ENCODE assay signal across 25 mouse cellular contexts in genomic region chr4:14101301-14101700, GRCm38 (mm10).
DNase-seq lines count a peak whose midpoint lies in the region; ATAC-seq and TF ChIP-seq lines count a peak whose summit lies in the region.
"Had no signal": no experiment of that assay in that cellular context is flagged by ENCODE, and none has a peak within 500 bp of the region (broad histone marks: within the 10 kb centered on the region; RNA-seq: fewer than 3 reads in every experiment).

No protein-coding gene starts in this region.

- H3K9ac ChIP-seq in hindbrain, embryonic 13.5 days = no peak overlapping the region

- no peak overlapping the region for H3K4me2 ChIP-seq in hindbrain, embryonic 13.5 days

- no peaks in the 10 kb centered on the region for H3K9me3 ChIP-seq in hindbrain, embryonic 13.5 days
- H3K9me3 ChIP-seq: G1E had no signal

- no peaks in the 10 kb centered on the region for H3K36me3 ChIP-seq in hindbrain, embryonic 13.5 days
- H3K36me3 ChIP-seq: G1E had no signal

- no peak overlapping the region for H3K4me3 ChIP-seq in embryonic fibroblast, embryonic 13.5 days (ENCODE audit: insufficient read depth, low read length)
- no peak overlapping the region for H3K4me3 ChIP-seq in hindbrain, embryonic 13.5 days

- peak overlapping the region; percentile 16; the same call in 1 of the 2 replicates for H3K27ac ChIP-seq in embryonic fibroblast, embryonic 13.5 days (ENCODE audit: insufficient read depth, low read length)
- no peak overlapping the region for H3K27ac ChIP-seq in hindbrain, embryonic 13.5 days

- ATAC-seq in Patski = no peak
- no peak for ATAC-seq in hindbrain, embryonic 13.5 days (ENCODE audit: low FRiP score)
- ATAC-seq in cerebellum, adult (ENCODE audit: insufficient number of reproducible peaks, low FRiP score, low TSS enrichment) = no peak
- ATAC-seq: activated CD4-positive, CD25-positive, alpha-beta regulatory T cell, adult 4 months; CD4-positive, CD25-positive, alpha-beta regulatory T cell, adult 4 months had no signal

- no peak for TF ChIP-seq CTCF in Patski (IDR thresholded peaks at IDR 0.05)
- no peak for TF ChIP-seq CTCF in embryonic fibroblast, embryonic 13.5 days (IDR thresholded peaks at IDR 0.05; ENCODE audit: borderline replicate concordance, insufficient read depth, low read length)

- in situ Hi-C loops in Patski (cut with MboI; ENCODE audit: low pct_unique_long_range_greater_than_20kb) = no loop called here

- no peak for TF ChIP-seq POLR2A in embryonic fibroblast, embryonic 13.5 days (IDR thresholded peaks at IDR 0.05; ENCODE audit: low read depth, low read length)

- intact Hi-C loops in heart, postnatal 14 days (cut with DNase I) = no loop called here

- peaks cover 5% of the 10 kb centered on the region for H3K4me1 ChIP-seq in embryonic fibroblast, embryonic 13.5 days (ENCODE audit: control insufficient read depth, insufficient read depth, low read length)
- H3K4me1 ChIP-seq in hindbrain, embryonic 13.5 days (replicated peaks) = peaks cover 9% of the 10 kb centered on the region

- H3K27me3 ChIP-seq in Patski = no peaks in the 10 kb centered on the region
- H3K27me3 ChIP-seq in hindbrain, embryonic 13.5 days = no peaks in the 10 kb centered on the region
- H3K27me3 ChIP-seq: CH12.LX had no signal

- CTCF ChIA-PET in Patski (lab: Charles Lee) = no interaction called here

- POLR2A ChIA-PET in Patski (lab: Charles Lee) = no interaction called here

- WGBS in hindbrain, embryonic 13.5 days = 88% methylated on average over 2 of the region's 2 CpGs

- DNase-seq in 3T3-L1 (ENCODE audit: low read depth, low spot score) (peak; percentile 56), Patski (ENCODE audit: low read depth, low spot score) (peak; percentile 10)
- peak; percentile 94 for DNase-seq in Muller cell, postnatal 12 days (ENCODE audit: inconsistent ontology term)
- no peak for DNase-seq in spleen, postnatal 36 days (ENCODE audit: low spot score in 2 of 2)
- DNase-seq in heart, postnatal 14 days = no peak
- DNase-seq: adrenal gland, adult 2 months; adrenal gland, adult 8-10 months; adrenal gland, postnatal 10 days; adrenal gland, postnatal 14 days; adrenal gland, postnatal 25 days; adrenal gland, postnatal 36 days; B cell, adult 2 months; cerebellum, adult 11 months; cerebellum, adult 11-12 months; cerebellum, adult 18-20 months; cerebellum, adult 2 months; cerebellum, adult 8-10 months; cerebellum, adult 9-10 months had no signal

Comparison
In these comparisons a context has a peak if more than half of its experiments do, and no peak if none do; other contexts are left out.
1. DNase-seq: peak in 3T3-L1 (single experiment), Muller cell, postnatal 12 days (single experiment) and Patski (single experiment); none in spleen, postnatal 36 days (0 of 2) and heart, postnatal 14 days (0 of 2).